Mouse (Mus musculus) heart, postnatal 0 days (tissue): ENCODE results near the gene Grifin. TPM values are rescaled to one million over a fixed set of nuclear protein-coding genes. Genes with fewer than 3 reads are reported as not detected.

Experiments used
- ATAC-seq: fragments of 200-750 bp; cut with Nextera tagmentation; 2 replicates; pipeline ENCODE4 v1.8.0; 2017; ENCODE audit warnings: low read depth, moderate number of reproducible peaks, moderate library complexity; ENCODE audit not compliant: insufficient read depth
- DNase-seq: peaks from one replicate; pipeline ENCODE4 v3.0.0-alpha.2; 2016; ENCODE audit warnings: low spot score
- H3K27ac ChIP-seq: fragments of 300-500 bp; sonication (generic); 2 replicates; pipeline ENCODE4 v1.5.1; 2014; ENCODE audit warnings: low read depth, mild to moderate bottlenecking
- H3K27me3 ChIP-seq: fragments of 300-500 bp; sonication (generic); 2 replicates; pipeline ENCODE4 v1.6.1; 2014; ENCODE audit warnings: low read length, mixed read lengths; ENCODE audit not compliant: control insufficient read depth, insufficient read depth
- H3K36me3 ChIP-seq: fragments of 300-500 bp; sonication (generic); replicated peaks from 2 replicates; pipeline ENCODE4 v1.6.1; 2014; ENCODE audit warnings: low read length, mixed read lengths; ENCODE audit not compliant: control insufficient read depth, insufficient read depth
- H3K4me1 ChIP-seq: fragments of 300-500 bp; sonication (generic); 2 replicates; pipeline ENCODE4 v1.6.1; 2014; ENCODE audit warnings: antibody characterized with exemption; ENCODE audit not compliant: control insufficient read depth, insufficient read depth
- H3K4me2 ChIP-seq: fragments of 300-500 bp; sonication (generic); 2 replicates; pipeline ENCODE4 v1.6.1; 2014; ENCODE audit warnings: low read depth, mild to moderate bottlenecking, low read length, moderate library complexity
- H3K4me3 ChIP-seq: fragments of 300-500 bp; sonication (generic); 2 replicates; pipeline ENCODE4 v1.5.1; 2014; ENCODE audit warnings: low read depth, low read length
- H3K9ac ChIP-seq: fragments of 300-500 bp; sonication (generic); replicated peaks from 2 replicates; pipeline ENCODE4 v1.6.1; 2014; ENCODE audit warnings: low read depth, low read length, mixed read lengths
- H3K9me3 ChIP-seq: fragments of 300-500 bp; sonication (generic); replicated peaks from 2 replicates; pipeline ENCODE4 v1.6.1; 2016; ENCODE audit warnings: low read length; ENCODE audit not compliant: control insufficient read depth
- CTCF ChIP-seq: IDR thresholded peaks from 2 replicates; pipeline ENCODE4 v1.5.1; 2016; ENCODE audit warnings: antibody characterized with exemption, control low read depth, low read depth
- EP300 ChIP-seq: IDR thresholded peaks from 2 replicates; pipeline ENCODE4 v1.6.1; 2016; ENCODE audit warnings: antibody characterized with exemption, low read depth
- WGBS: fragments of 180-500 bp; shearing (Covaris S2); extraction: QIAGEN DNeasy Blood & Tissue Kit; methylation state at CpG from one replicate; pipeline ENCODE4 v1.1.7; 2014; 5-methylcytosine and 5-hydroxymethylcytosine counted together
- polyA plus RNA-seq: library from polyadenylated mRNA; unstranded; fragments of >200 nt; fragmentation: Nextera tagmentation; extraction: Ambion mirVana; gene quantifications from 2 replicates; pipeline ENCODE4 v1.2.1, GENCODE M21; 2015
- total RNA-seq: library from RNA; depleted of rRNA; stranded (reverse); fragments of >200 nt; gene quantifications from 2 replicates; pipeline ENCODE4 v1.2.3, GENCODE M21; 2014; ENCODE audit warnings: low replicate concordance

Grifin gene
- total and polyA plus RNA-seq, 2 experiments from 2014 or later, result not detected

DNA sequence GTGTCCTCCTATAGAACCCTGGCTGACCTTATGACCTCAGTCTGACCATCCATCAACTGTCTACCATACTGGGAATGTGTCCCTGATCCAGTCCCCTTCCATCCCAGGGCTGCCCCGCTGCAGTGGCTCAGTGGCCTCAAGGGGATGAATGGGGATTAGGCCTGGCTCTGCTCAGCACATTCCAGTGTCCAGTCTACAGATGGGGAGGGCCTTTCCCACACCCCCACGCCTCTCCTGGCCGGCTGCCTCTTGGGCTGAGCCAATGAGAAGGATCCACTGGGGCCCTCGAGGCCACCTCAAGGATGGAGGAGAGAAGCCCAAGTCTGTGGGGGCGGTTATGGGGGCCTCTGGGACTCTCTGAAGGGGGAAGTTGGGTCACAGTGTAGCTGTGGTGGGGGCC is 580 bp upstream of the Grifin start:
- Histone ChIP-seq H3K9me3 (no peaks in the 10 kb centered on the region), H3K4me3 (no peak overlapping the region), H3K27ac (no peak overlapping the region), H3K4me2 (no peak overlapping the region), H3K4me1 (peaks cover 15% of the 10 kb centered on the region), H3K27me3 (no peaks in the 10 kb centered on the region), H3K9ac (no peak overlapping the region), H3K36me3 (no peaks in the 10 kb centered on the region)
- peak; percentile 61 for ATAC-seq
- DNase-seq, result peak; percentile 14
- no peak for TF ChIP-seq EP300
- no peak for TF ChIP-seq CTCF
- 54% methylated on average over 5 of the region's 5 CpGs for WGBS

- DNase-seq (no peak), ATAC-seq (no peak)
- Histone ChIP-seq H3K27me3 (no peaks in the 10 kb centered on the region), H3K4me2 (no peak overlapping the region), H3K27ac (no peak overlapping the region), H3K9ac (no peak overlapping the region), H3K9me3 (no peaks in the 10 kb centered on the region), H3K4me3 (no peak overlapping the region), H3K4me1 (peaks cover 10% of the 10 kb centered on the region), H3K36me3 (no peaks in the 10 kb centered on the region)
- 67% methylated on average over 9 of the region's 9 CpGs for WGBS
- no peak for TF ChIP-seq CTCF
- no peak for TF ChIP-seq EP300
Measured at GRCm38 (mm10) chr5:140562601-140563000, 2.3 kb downstream of the Grifin start.

GRCm38 (mm10) chr5:140556859-140557258 is 8.0 kb downstream of the Grifin start:
- TF ChIP-seq EP300 (no peak), CTCF (no peak)
- H3K27me3 ChIP-seq, result no peaks in the 10 kb centered on the region
- H3K9ac ChIP-seq, result no peak overlapping the region
- 60% methylated on average over 3 of the region's 3 CpGs for WGBS
- no peaks in the 10 kb centered on the region for H3K36me3 ChIP-seq
- DNase-seq (no peak), ATAC-seq (no peak; the same call in 1 of the 2 replicates)
- no peak overlapping the region for H3K4me3 ChIP-seq
- H3K27ac ChIP-seq, result no peak overlapping the region
- no peaks in the 10 kb centered on the region for H3K9me3 ChIP-seq
- H3K4me2 ChIP-seq, result no peak overlapping the region
- no peaks in the 10 kb centered on the region for H3K4me1 ChIP-seq

DNA sequence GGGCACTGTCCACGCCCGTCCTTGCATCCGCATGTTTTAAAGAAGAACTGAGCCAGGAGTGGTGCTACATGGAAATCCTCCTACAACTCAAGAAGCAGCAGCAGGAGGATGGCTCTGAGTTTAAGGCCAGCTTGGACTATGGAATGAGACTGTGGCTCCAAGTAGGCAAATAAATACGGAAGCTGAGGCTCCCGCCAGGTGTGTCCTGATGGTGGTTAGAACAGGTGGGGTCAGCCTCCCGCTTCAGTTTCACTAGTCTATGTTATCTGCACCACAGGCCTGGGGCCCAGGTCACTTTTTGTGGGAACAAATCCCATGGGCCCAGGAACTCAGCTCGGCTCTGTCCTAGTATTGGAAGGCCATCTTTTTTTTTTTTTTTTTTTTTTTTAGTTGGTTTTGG is 11.2 kb downstream of the Grifin start:
- Histone ChIP-seq H3K36me3 (no peaks in the 10 kb centered on the region), H3K27ac (no peak overlapping the region), H3K27me3 (no peaks in the 10 kb centered on the region), H3K4me1 (peaks cover 6% of the 10 kb centered on the region), H3K4me3 (no peak overlapping the region), H3K9ac (no peak overlapping the region), H3K4me2 (no peak overlapping the region), H3K9me3 (no peaks in the 10 kb centered on the region)
- DNase-seq (no peak), ATAC-seq (no peak)
- WGBS, result 90% methylated on average over 7 of the region's 7 CpGs
- TF ChIP-seq CTCF, result no peak
- no peak for TF ChIP-seq EP300

DNA sequence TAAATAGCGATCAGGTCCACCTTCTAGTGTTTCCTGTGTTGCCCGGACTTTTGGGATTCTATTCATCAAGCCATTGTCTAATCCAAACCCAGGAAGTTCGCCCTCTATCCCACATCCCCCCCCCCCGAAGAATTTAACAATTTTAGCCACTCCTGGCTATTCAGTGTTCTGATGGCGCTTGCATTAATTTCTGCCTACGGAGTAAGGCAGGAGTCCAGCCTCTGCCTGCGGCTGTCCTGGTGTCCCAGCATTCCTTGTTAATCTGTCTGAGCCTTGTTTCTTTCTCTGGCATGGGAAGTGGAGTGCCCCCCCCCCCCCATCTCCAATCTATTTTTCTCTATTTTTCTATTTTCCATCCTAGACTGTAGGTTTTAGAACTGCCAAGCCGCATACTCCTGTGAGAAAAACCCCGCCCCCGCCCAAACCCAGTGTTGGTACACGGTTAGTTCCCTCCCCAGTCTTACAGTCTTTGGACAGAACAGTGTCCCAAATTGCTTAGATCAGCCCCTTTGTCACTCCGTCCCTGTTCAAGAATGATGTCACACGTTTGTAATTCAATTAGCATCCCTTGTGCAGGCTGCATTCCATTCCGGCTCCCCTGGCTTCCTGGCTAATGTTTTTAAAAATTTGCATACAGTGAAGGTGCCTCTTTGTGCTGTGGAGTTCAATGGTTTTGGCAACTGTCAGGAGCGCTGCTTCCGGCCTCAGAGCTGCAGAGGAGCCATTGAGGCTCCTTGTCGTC is 15.4 kb downstream of the Grifin start:
- Histone ChIP-seq H3K4me2 (peak overlapping the region; percentile 19), H3K4me1 (peaks cover 6% of the 10 kb centered on the region), H3K4me3 (no peak overlapping the region), H3K9ac (no peak overlapping the region), H3K27me3 (no peaks in the 10 kb centered on the region), H3K9me3 (no peaks in the 10 kb centered on the region), H3K36me3 (no peaks in the 10 kb centered on the region), H3K27ac (peak overlapping the region; percentile 20)
- ATAC-seq (peak; percentile 57), DNase-seq (peak; percentile 62)
- 25% methylated on average over 17 of the region's 17 CpGs for WGBS
- TF ChIP-seq EP300, result no peak
- TF ChIP-seq CTCF, result no peak

DNA sequence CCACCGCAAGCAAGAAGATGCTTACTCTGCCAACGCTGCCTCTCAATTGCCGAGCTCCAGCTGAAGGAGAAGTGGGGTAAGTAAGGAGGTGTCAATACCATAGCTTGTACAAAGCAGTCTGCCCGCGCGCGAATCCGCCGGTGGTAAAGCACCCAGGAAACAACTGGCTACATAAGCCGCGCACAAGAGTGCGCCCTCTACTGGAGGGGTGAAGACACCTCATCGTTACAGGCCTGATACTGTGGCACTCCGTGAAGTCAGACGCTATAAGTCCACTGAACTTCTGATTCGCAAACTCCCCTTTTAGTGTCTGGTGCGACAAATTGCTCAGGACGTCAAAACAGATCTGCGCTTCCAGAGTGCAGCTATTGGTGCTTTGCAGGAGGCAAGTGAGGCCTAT is 18.5 kb downstream of the Grifin start:
- ATAC-seq (no peak), DNase-seq (no peak)
- Histone ChIP-seq H3K4me1 (peaks cover 6% of the 10 kb centered on the region), H3K4me2 (no peak overlapping the region), H3K27ac (no peak overlapping the region), H3K4me3 (no peak overlapping the region), H3K36me3 (no peaks in the 10 kb centered on the region), H3K9ac (no peak overlapping the region), H3K27me3 (no peaks in the 10 kb centered on the region), H3K9me3 (no peaks in the 10 kb centered on the region)
- WGBS, result 79% methylated on average over 19 of the region's 19 CpGs
- TF ChIP-seq CTCF (no peak), EP300 (no peak)
